Mouse (Mus musculus): ENCODE measurements around the gene St3gal3. TPM values are rescaled to one million over a fixed set of nuclear protein-coding genes. Genes with fewer than 3 reads are reported as not detected.

St3gal3 gene
- polyA plus RNA-seq, 1 experiment = 6.8 TPM

- Histone ChIP-seq H3K4me3 (replicated peaks; ENCODE audit: control insufficient read depth, low read depth, low read length) (no peak overlapping the region), H3K27ac (ENCODE audit: control insufficient read depth, insufficient read depth, low read depth, low read length, poor library complexity) (no peak overlapping the region), H3K4me1 (ENCODE audit: control insufficient read depth, insufficient read depth, low read length) (no peaks in the 10 kb centered on the region)
- TF ChIP-seq CTCF (IDR thresholded peaks at IDR 0.05; ENCODE audit: control insufficient read depth, insufficient read depth, low read length) (no peak), POLR2A (IDR thresholded peaks at IDR 0.05; ENCODE audit: borderline replicate concordance, control insufficient read depth, low read depth, low read length) (no peak)
- 95% methylated on average over 6 of the region's 6 CpGs for WGBS
Measured at GRCm38 (mm10) chr4:118053904-118054303, 80.8 kb downstream of the St3gal3 start.

GRCm38 (mm10) chr4:118049606-118050302 lies 85.0 kb downstream of the St3gal3 start:
- Histone ChIP-seq H3K27ac (ENCODE audit: control insufficient read depth, insufficient read depth, low read depth, low read length, poor library complexity) (no peak overlapping the region), H3K4me1 (ENCODE audit: control insufficient read depth, insufficient read depth, low read length) (no peaks in the 10 kb centered on the region), H3K4me3 (replicated peaks; ENCODE audit: control insufficient read depth, low read depth, low read length) (no peak overlapping the region)
- WGBS = 77% methylated on average over 12 of the region's 12 CpGs
- no peak for TF ChIP-seq CTCF (IDR thresholded peaks at IDR 0.05; ENCODE audit: control insufficient read depth, insufficient read depth, low read length)

DNA sequence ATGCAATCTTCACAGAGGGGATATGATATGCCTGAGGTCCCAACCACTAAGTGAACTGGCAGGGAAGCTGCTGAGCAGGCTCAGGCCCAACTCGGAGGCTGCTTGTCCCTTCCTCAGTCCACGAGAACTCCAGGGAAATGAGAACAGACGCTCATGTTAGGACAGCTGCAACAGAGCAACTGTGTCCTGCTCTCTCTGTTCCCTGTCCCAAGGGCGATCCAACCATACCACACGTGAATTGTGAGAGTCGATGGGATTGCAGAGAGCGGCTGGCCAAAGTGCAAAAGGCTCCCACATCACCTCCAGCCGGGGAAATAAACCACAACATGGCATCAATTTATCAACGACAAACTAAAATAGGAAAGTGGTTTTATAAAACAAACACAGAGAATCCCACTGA lies 90.2 kb downstream of the St3gal3 start:
- no peak overlapping the region for H3K27ac ChIP-seq (ENCODE audit: control insufficient read depth, insufficient read depth, low read depth, low read length, poor library complexity)
- 79% methylated on average over 9 of the region's 9 CpGs for WGBS
- H3K4me1 ChIP-seq (ENCODE audit: control insufficient read depth, insufficient read depth, low read length) = no peaks in the 10 kb centered on the region
- H3K4me3 ChIP-seq (replicated peaks; ENCODE audit: control insufficient read depth, low read depth, low read length) = no peak overlapping the region
- TF ChIP-seq CTCF (IDR thresholded peaks at IDR 0.05; ENCODE audit: control insufficient read depth, insufficient read depth, low read length) = no peak
- TF ChIP-seq POLR2A (IDR thresholded peaks at IDR 0.05; ENCODE audit: borderline replicate concordance, control insufficient read depth, low read depth, low read length) = no peak

GRCm38 (mm10) chr4:118043331-118044002 lies 91.2 kb downstream of the St3gal3 start:
- TF ChIP-seq POLR2A (IDR thresholded peaks at IDR 0.05; ENCODE audit: borderline replicate concordance, control insufficient read depth, low read depth, low read length) (no peak), CTCF (IDR thresholded peaks at IDR 0.05; ENCODE audit: control insufficient read depth, insufficient read depth, low read length) (no peak)
- 82% methylated on average over 8 of the region's 8 CpGs for WGBS
- Histone ChIP-seq H3K4me1 (ENCODE audit: control insufficient read depth, insufficient read depth, low read length) (no peaks in the 10 kb centered on the region), H3K27ac (ENCODE audit: control insufficient read depth, insufficient read depth, low read depth, low read length, poor library complexity) (no peak overlapping the region), H3K4me3 (replicated peaks; ENCODE audit: control insufficient read depth, low read depth, low read length) (no peak overlapping the region)

DNA sequence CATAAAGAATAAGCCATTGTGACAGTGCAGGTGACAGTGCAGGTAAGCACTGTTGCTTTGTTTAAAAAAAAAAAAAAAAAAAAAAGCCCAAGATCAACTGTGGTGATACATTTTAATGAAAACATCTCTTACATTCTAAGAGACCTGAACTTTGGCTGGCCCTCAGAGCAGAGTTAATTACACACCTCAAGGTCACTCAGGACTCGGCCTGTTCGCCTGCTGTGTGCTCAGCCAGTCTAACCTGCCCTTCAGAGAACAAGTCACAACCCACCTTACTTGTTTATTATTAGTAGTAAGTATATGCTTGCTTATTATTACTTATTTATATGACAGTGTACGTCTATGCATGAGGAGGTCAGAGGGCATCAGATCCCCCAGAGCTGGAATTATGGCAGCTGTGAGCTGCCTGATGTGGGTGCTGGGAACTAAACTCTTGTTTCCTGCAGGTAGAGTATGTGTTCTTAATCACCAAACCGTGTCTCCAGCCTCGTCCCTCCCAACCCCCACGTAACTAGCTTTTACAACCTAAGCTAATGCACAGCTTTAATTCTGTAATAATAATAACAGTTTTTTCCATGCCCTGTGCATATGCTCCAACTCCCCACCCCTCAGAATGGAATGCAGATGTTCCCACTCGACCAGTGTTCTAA lies 91.9 kb downstream of the St3gal3 start:
- Histone ChIP-seq H3K4me3 (replicated peaks; ENCODE audit: control insufficient read depth, low read depth, low read length) (no peak overlapping the region), H3K27ac (ENCODE audit: control insufficient read depth, insufficient read depth, low read depth, low read length, poor library complexity) (no peak overlapping the region), H3K4me1 (ENCODE audit: control insufficient read depth, insufficient read depth, low read length) (no peaks in the 10 kb centered on the region)
- 78% methylated on average over 7 of the region's 7 CpGs for WGBS
- TF ChIP-seq CTCF (IDR thresholded peaks at IDR 0.05; ENCODE audit: control insufficient read depth, insufficient read depth, low read length) = no peak
- TF ChIP-seq POLR2A (IDR thresholded peaks at IDR 0.05; ENCODE audit: borderline replicate concordance, control insufficient read depth, low read depth, low read length) = no peak

GRCm38 (mm10) chr4:118041145-118041544 lies 93.6 kb downstream of the St3gal3 start:
- H3K4me3 ChIP-seq (replicated peaks; ENCODE audit: control insufficient read depth, low read depth, low read length) = no peak overlapping the region
- H3K4me1 ChIP-seq (ENCODE audit: control insufficient read depth, insufficient read depth, low read length) = no peaks in the 10 kb centered on the region
- no peak overlapping the region for H3K27ac ChIP-seq (ENCODE audit: control insufficient read depth, insufficient read depth, low read depth, low read length, poor library complexity)
- WGBS = 83% methylated on average over 9 of the region's 9 CpGs
- TF ChIP-seq POLR2A (IDR thresholded peaks at IDR 0.05; ENCODE audit: borderline replicate concordance, control insufficient read depth, low read depth, low read length) (no peak), CTCF (IDR thresholded peaks at IDR 0.05; ENCODE audit: control insufficient read depth, insufficient read depth, low read length) (no peak)

DNA sequence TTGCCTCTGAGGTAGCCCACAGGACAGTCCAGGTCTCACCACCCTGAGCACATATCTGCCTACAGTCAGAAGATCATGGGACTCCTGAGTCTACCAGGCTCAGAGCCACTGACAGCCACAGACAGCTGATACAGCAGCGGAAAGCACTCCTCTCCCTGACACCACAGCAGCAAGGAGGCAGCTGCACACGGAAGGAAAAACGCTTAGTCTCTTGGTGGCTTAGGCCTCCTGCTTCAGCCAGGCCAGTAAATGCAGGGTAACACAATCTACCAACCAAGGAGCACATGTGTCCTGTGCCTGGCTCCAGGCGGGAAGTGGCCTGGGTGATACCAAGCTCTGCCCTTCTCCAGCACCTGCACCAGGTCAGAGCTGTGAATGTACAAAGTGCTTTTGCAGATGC lies 94.1 kb downstream of the St3gal3 start:
- TF ChIP-seq POLR2A (IDR thresholded peaks at IDR 0.05; ENCODE audit: borderline replicate concordance, control insufficient read depth, low read depth, low read length) = no peak
- TF ChIP-seq CTCF (IDR thresholded peaks at IDR 0.05; ENCODE audit: control insufficient read depth, insufficient read depth, low read length) = no peak
- Histone ChIP-seq H3K4me3 (replicated peaks; ENCODE audit: control insufficient read depth, low read depth, low read length) (no peak overlapping the region), H3K4me1 (ENCODE audit: control insufficient read depth, insufficient read depth, low read length) (no peaks in the 10 kb centered on the region), H3K27ac (ENCODE audit: control insufficient read depth, insufficient read depth, low read depth, low read length, poor library complexity) (no peak overlapping the region)
- WGBS = 85% methylated on average over 4 of the region's 4 CpGs

GRCm38 (mm10) chr4:118039964-118040363 lies 94.8 kb downstream of the St3gal3 start:
- Histone ChIP-seq H3K27ac (ENCODE audit: control insufficient read depth, insufficient read depth, low read depth, low read length, poor library complexity) (no peak overlapping the region), H3K4me3 (replicated peaks; ENCODE audit: control insufficient read depth, low read depth, low read length) (no peak overlapping the region), H3K4me1 (ENCODE audit: control insufficient read depth, insufficient read depth, low read length) (no peaks in the 10 kb centered on the region)
- WGBS = 82% methylated on average over 5 of the region's 5 CpGs
- TF ChIP-seq CTCF (IDR thresholded peaks at IDR 0.05; ENCODE audit: control insufficient read depth, insufficient read depth, low read length) = no peak
- TF ChIP-seq POLR2A (IDR thresholded peaks at IDR 0.05; ENCODE audit: borderline replicate concordance, control insufficient read depth, low read depth, low read length) = no peak

Data from bone marrow, adult 2 months (tissue).